Comparison of ENCODE assay signal across 11 mouse cellular contexts in genomic region chr4:126288085-126288666, GRCm38 (mm10). TPM values are rescaled to one million over a fixed set of nuclear protein-coding genes. Genes with fewer than 3 reads are reported as not detected.
DNase-seq lines count a peak whose midpoint lies in the region; ATAC-seq and TF ChIP-seq lines count a peak whose summit lies in the region.
"Had no signal": no experiment of that assay in that cellular context is flagged by ENCODE, and none has a peak within 500 bp of the region (broad histone marks: within the 10 kb centered on the region; RNA-seq: fewer than 3 reads in every experiment).

No protein-coding gene starts in this region.

- no peak overlapping the region for H3K27ac ChIP-seq in heart, embryonic 16.5 days (ENCODE audit: low read length)
- no peak overlapping the region for H3K27ac ChIP-seq in hindbrain, embryonic 15.5 days (replicated peaks)
- peak overlapping the region; percentile 4; the same call in 1 of the 2 replicates for H3K27ac ChIP-seq in stomach, postnatal 0 days (replicated peaks)
- H3K27ac ChIP-seq: forebrain, embryonic 13.5 days had no signal

- H3K9me3 ChIP-seq in heart, embryonic 16.5 days (replicated peaks; ENCODE audit: control insufficient read depth, low read length): peaks cover 6% of the 10 kb centered on the region
- peaks cover 9% of the 10 kb centered on the region for H3K9me3 ChIP-seq in megakaryocyte, embryonic 14.5 days
- no peaks in the 10 kb centered on the region for H3K9me3 ChIP-seq in hindbrain, embryonic 15.5 days
- no peaks in the 10 kb centered on the region for H3K9me3 ChIP-seq in stomach, postnatal 0 days (ENCODE audit: control insufficient read depth, low read length)
- H3K9me3 ChIP-seq: forebrain, embryonic 13.5 days had no signal

- no peaks in the 10 kb centered on the region for H3K36me3 ChIP-seq in heart, embryonic 16.5 days (ENCODE audit: control insufficient read depth, insufficient read depth)
- no peaks in the 10 kb centered on the region for H3K36me3 ChIP-seq in megakaryocyte, embryonic 14.5 days (replicated peaks; ENCODE audit: low read length)
- H3K36me3 ChIP-seq in hindbrain, embryonic 15.5 days: no peaks in the 10 kb centered on the region
- H3K36me3 ChIP-seq in stomach, postnatal 0 days (ENCODE audit: control insufficient read depth, insufficient read depth, low read length): no peaks in the 10 kb centered on the region

- peaks cover 4% of the 10 kb centered on the region; the same call in 1 of the 2 replicates for H3K4me1 ChIP-seq in heart, embryonic 16.5 days (ENCODE audit: control insufficient read depth, insufficient read depth, low read length)
- peaks cover 27% of the 10 kb centered on the region for H3K4me1 ChIP-seq in megakaryocyte, embryonic 14.5 days
- H3K4me1 ChIP-seq in hindbrain, embryonic 15.5 days (replicated peaks): peaks cover 18% of the 10 kb centered on the region
- H3K4me1 ChIP-seq in stomach, postnatal 0 days (replicated peaks; ENCODE audit: control insufficient read depth, insufficient read depth): peaks cover 3% of the 10 kb centered on the region; the same call in 1 of the 2 replicates

- H3K9ac ChIP-seq in heart, embryonic 16.5 days (ENCODE audit: low read length): no peak overlapping the region
- H3K9ac ChIP-seq in hindbrain, embryonic 15.5 days: no peak overlapping the region
- H3K9ac ChIP-seq in stomach, postnatal 0 days (ENCODE audit: low read length): 0 out of 2 replicates have a peak overlapping the region, but pooled peaks have one; percentile 4
- H3K9ac ChIP-seq: forebrain, embryonic 13.5 days had no signal

- H3K27me3 ChIP-seq in heart, embryonic 16.5 days (ENCODE audit: control insufficient read depth, insufficient read depth, low read length): peaks cover 54% of the 10 kb centered on the region
- H3K27me3 ChIP-seq in megakaryocyte, embryonic 14.5 days (replicated peaks): peaks cover 82% of the 10 kb centered on the region
- peaks cover 51% of the 10 kb centered on the region for H3K27me3 ChIP-seq in hindbrain, embryonic 15.5 days
- no peaks in the 10 kb centered on the region; the same call in 1 of the 2 replicates for H3K27me3 ChIP-seq in stomach, postnatal 0 days (ENCODE audit: control insufficient read depth, insufficient read depth, low read length)

- no peak for TF ChIP-seq EP300 in stomach, postnatal 0 days (optimal IDR thresholded peaks at IDR 0.05)

- H3K4me3 ChIP-seq in heart, embryonic 16.5 days (ENCODE audit: low read length): peak overlapping the region; percentile 1; the same call in 1 of the 2 replicates
- H3K4me3 ChIP-seq in megakaryocyte, embryonic 14.5 days (replicated peaks): peak overlapping the region; percentile 86
- no peak overlapping the region for H3K4me3 ChIP-seq in hindbrain, embryonic 15.5 days
- no peak overlapping the region for H3K4me3 ChIP-seq in stomach, postnatal 0 days (ENCODE audit: low read depth, low read length)
- H3K4me3 ChIP-seq: forebrain, embryonic 13.5 days; myocyte had no signal

- no peak for DNase-seq in heart, postnatal 36 days
- no peak for DNase-seq in stomach, postnatal 0 days (ENCODE audit: low spot score)
- no peak for DNase-seq in frontal cortex, postnatal 36 days (ENCODE audit: low spot score in 2 of 2)
- DNase-seq in thymus, postnatal 0 days (ENCODE audit: low spot score): no peak
- DNase-seq: lung, adult 2 months had no signal

- TF ChIP-seq CTCF in stomach, postnatal 0 days (IDR thresholded peaks at IDR 0.05; ENCODE audit: low read depth): no peak

- peak overlapping the region; percentile 36 for H3K4me2 ChIP-seq in heart, embryonic 16.5 days (ENCODE audit: low read depth, low read length)
- H3K4me2 ChIP-seq in hindbrain, embryonic 15.5 days: peak overlapping the region; percentile 19; the same call in 1 of the 2 replicates
- H3K4me2 ChIP-seq in stomach, postnatal 0 days (replicated peaks; ENCODE audit: low read depth): peak overlapping the region; percentile 72
- H3K4me2 ChIP-seq: forebrain, embryonic 13.5 days had no signal

- 40% methylated on average over 17 of the region's 17 CpGs for WGBS in heart, embryonic 16.5 days
- 40% methylated on average over 17 of the region's 17 CpGs for WGBS in hindbrain, embryonic 15.5 days
- WGBS in stomach, postnatal 0 days: 30% methylated on average over 17 of the region's 17 CpGs

- intact Hi-C loops in heart, postnatal 36 days (cut with DNase I): no loop called here

- no peak for ATAC-seq in heart, embryonic 16.5 days (replicated peaks; ENCODE audit: extremely low read depth, insufficient read depth, low FRiP score)
- no peak for ATAC-seq in megakaryocyte, adult 5-6 weeks (ENCODE audit: poor library complexity, severe bottlenecking)
- no peak for ATAC-seq in hindbrain, embryonic 15.5 days (ENCODE audit: low FRiP score, low read depth)
- ATAC-seq in stomach, postnatal 0 days (ENCODE audit: low FRiP score, low TSS enrichment): 0 out of 2 replicates have a peak, but pooled peaks have one; percentile 27
- ATAC-seq: forebrain, embryonic 13.5 days had no signal

RNA-seq across cellular contexts. Expression of gene Col8a2, which starts 1.6 kb away (rescaled TPM):
- 4.5 and 5.0 TPM in 2 replicates for polyA plus RNA-seq in heart, embryonic 16.5 days (2015; fragmentation: Nextera tagmentation; extraction: Ambion mirVana)
- total RNA-seq in heart, postnatal 36 days (2021): under 1 TPM; 0.61 to 0.62 TPM
- not detected in 2 replicates for polyA plus RNA-seq in megakaryocyte, embryonic 14.5 days (2012; ENCODE audit: insufficient read depth, low replicate concordance)
- total RNA-seq in megakaryocyte, adult 5-6 weeks (2015): not detected in 2 replicates
- total RNA-seq in megakaryocyte, adult 5-6 weeks (2017): not detected in 2 replicates
- 6.9 and 8.1 TPM in 2 replicates for polyA plus RNA-seq in hindbrain, embryonic 15.5 days (2015; fragmentation: Nextera tagmentation; extraction: Ambion mirVana)
- polyA plus RNA-seq in stomach, postnatal 0 days (2015; fragmentation: Nextera tagmentation; extraction: Ambion mirVana): 6.4 and 7.8 TPM in 2 replicates
- 3.1 and 3.5 TPM in 2 replicates for polyA plus RNA-seq in thymus, postnatal 0 days (2015; fragmentation: Nextera tagmentation; extraction: Ambion mirVana)

RNA-seq across cellular contexts. Expression of gene Trappc3, which starts 26.1 kb away (rescaled TPM):
- 78.1 and 81.3 TPM in 2 replicates for polyA plus RNA-seq in heart, embryonic 16.5 days (2015; fragmentation: Nextera tagmentation; extraction: Ambion mirVana)
- total RNA-seq in heart, postnatal 36 days (2021): 10 to 100 TPM; 45.9 to 46.3 TPM
- 4.8 and 29.6 TPM in 2 replicates for polyA plus RNA-seq in megakaryocyte, embryonic 14.5 days (2012; ENCODE audit: insufficient read depth, low replicate concordance)
- total RNA-seq in megakaryocyte, adult 5-6 weeks (2015): 30.1 and 40.9 TPM in 2 replicates
- total RNA-seq in megakaryocyte, adult 5-6 weeks (2017): 56.3 and 58.6 TPM in 2 replicates
- polyA plus RNA-seq in hindbrain, embryonic 15.5 days (2015; fragmentation: Nextera tagmentation; extraction: Ambion mirVana): 172 and 180 TPM in 2 replicates
- polyA plus RNA-seq in stomach, postnatal 0 days (2015; fragmentation: Nextera tagmentation; extraction: Ambion mirVana): 80.7 and 84.6 TPM in 2 replicates
- polyA plus RNA-seq in thymus, postnatal 0 days (2015; fragmentation: Nextera tagmentation; extraction: Ambion mirVana): 112 and 123 TPM in 2 replicates

RNA-seq across cellular contexts. Expression of gene Map7d1, which starts 32.0 kb away (rescaled TPM):
- polyA plus RNA-seq in heart, embryonic 16.5 days (2015; fragmentation: Nextera tagmentation; extraction: Ambion mirVana): 34.7 and 36.1 TPM in 2 replicates
- 100 to 1,000 TPM; 248 to 259 TPM for total RNA-seq in heart, postnatal 36 days (2021)
- 90.9 and 105 TPM in 2 replicates for polyA plus RNA-seq in megakaryocyte, embryonic 14.5 days (2012; ENCODE audit: insufficient read depth, low replicate concordance)
- total RNA-seq in megakaryocyte, adult 5-6 weeks (2015): 43.9 and 45.9 TPM in 2 replicates
- total RNA-seq in megakaryocyte, adult 5-6 weeks (2017): 60.7 and 71.3 TPM in 2 replicates
- 82.9 and 97.5 TPM in 2 replicates for polyA plus RNA-seq in hindbrain, embryonic 15.5 days (2015; fragmentation: Nextera tagmentation; extraction: Ambion mirVana)
- 15.2 and 17.8 TPM in 2 replicates for polyA plus RNA-seq in stomach, postnatal 0 days (2015; fragmentation: Nextera tagmentation; extraction: Ambion mirVana)
- 15.9 and 18.2 TPM in 2 replicates for polyA plus RNA-seq in thymus, postnatal 0 days (2015; fragmentation: Nextera tagmentation; extraction: Ambion mirVana)

RNA-seq across cellular contexts. Expression of gene Adprhl2, which starts 33.3 kb away (rescaled TPM):
- 38.6 and 41.1 TPM in 2 replicates for polyA plus RNA-seq in heart, embryonic 16.5 days (2015; fragmentation: Nextera tagmentation; extraction: Ambion mirVana)
- 10 to 100 TPM; 12.2 TPM for total RNA-seq in heart, postnatal 36 days (2021)
- 28.0 and 35.0 TPM in 2 replicates for polyA plus RNA-seq in megakaryocyte, embryonic 14.5 days (2012; ENCODE audit: insufficient read depth, low replicate concordance)
- total RNA-seq in megakaryocyte, adult 5-6 weeks (2015): 5.6 and 8.2 TPM in 2 replicates
- 10.7 and 21.7 TPM in 2 replicates for total RNA-seq in megakaryocyte, adult 5-6 weeks (2017)
- 78.6 and 86.1 TPM in 2 replicates for polyA plus RNA-seq in hindbrain, embryonic 15.5 days (2015; fragmentation: Nextera tagmentation; extraction: Ambion mirVana)
- polyA plus RNA-seq in stomach, postnatal 0 days (2015; fragmentation: Nextera tagmentation; extraction: Ambion mirVana): 33.8 and 35.7 TPM in 2 replicates
- 70.4 and 73.0 TPM in 2 replicates for polyA plus RNA-seq in thymus, postnatal 0 days (2015; fragmentation: Nextera tagmentation; extraction: Ambion mirVana)

RNA-seq across cellular contexts. Expression of gene Tekt2, which starts 37.3 kb away (rescaled TPM):
- 2.3 and 2.7 TPM in 2 replicates for polyA plus RNA-seq in heart, embryonic 16.5 days (2015; fragmentation: Nextera tagmentation; extraction: Ambion mirVana)
- under 1 TPM; 0.44 to 0.84 TPM for total RNA-seq in heart, postnatal 36 days (2021)
- polyA plus RNA-seq in megakaryocyte, embryonic 14.5 days (2012; ENCODE audit: insufficient read depth, low replicate concordance): not detected in 2 replicates
- 0.38 TPM in 1 of 2 replicates, not detected in the other for total RNA-seq in megakaryocyte, adult 5-6 weeks (2015)
- not detected in 2 replicates for total RNA-seq in megakaryocyte, adult 5-6 weeks (2017)
- polyA plus RNA-seq in hindbrain, embryonic 15.5 days (2015; fragmentation: Nextera tagmentation; extraction: Ambion mirVana): 10.7 and 11.4 TPM in 2 replicates
- polyA plus RNA-seq in stomach, postnatal 0 days (2015; fragmentation: Nextera tagmentation; extraction: Ambion mirVana): 3.6 and 3.9 TPM in 2 replicates
- 2.3 and 2.4 TPM in 2 replicates for polyA plus RNA-seq in thymus, postnatal 0 days (2015; fragmentation: Nextera tagmentation; extraction: Ambion mirVana)

Comparison
In these comparisons a context has a peak if more than half of its experiments do, and no peak if none do; other contexts are left out.
1. H3K4me2 ChIP-seq: peak in every context shown above with its lines; median percentile 72 in stomach, postnatal 0 days; 36 in heart, embryonic 16.5 days; 19 in hindbrain, embryonic 15.5 days.
2. H3K4me3 ChIP-seq: peak in heart, embryonic 16.5 days (single experiment) and megakaryocyte, embryonic 14.5 days (single experiment); none in hindbrain, embryonic 15.5 days (single experiment) and stomach, postnatal 0 days (single experiment).